Mouse (Mus musculus): Measurements from ENCODE around the gene Csrp2. TPM values are rescaled to one million over a fixed set of nuclear protein-coding genes. Genes with fewer than 3 reads are reported as not detected.

Gene Csrp2
- polyA plus RNA-seq, 1 experiment from 2014 or later = 125 TPM

DNA sequence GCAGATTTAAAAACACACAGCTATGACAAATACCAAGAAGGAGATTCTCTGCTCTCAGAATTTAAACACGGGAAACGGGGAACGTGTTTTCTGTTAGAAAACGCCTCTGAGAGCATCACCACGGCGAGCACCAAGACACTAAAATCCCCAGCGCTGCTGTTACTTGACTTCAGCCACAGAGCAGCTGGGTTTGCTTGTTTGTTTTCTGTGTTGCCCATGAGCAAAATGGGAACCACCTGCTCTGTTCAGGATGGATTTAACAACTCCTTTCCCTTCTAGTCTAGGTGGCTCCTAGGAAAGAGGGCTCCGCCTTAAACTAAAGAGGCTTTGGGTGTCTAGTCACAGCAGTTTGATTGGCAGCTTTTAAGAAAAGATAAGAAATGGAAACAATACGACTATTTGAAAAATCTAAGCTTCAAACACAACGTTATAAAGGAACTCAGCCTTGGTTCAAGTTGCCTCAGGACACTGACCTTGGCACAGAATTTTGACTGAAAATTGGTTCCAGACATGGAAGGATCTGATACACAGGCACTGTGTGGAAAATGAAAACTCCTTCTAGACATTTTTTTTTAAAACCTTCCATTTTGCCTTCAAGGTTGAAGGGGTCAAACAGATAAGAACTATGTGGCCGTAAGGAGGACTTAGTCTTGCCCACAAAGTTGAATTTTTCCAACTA lies 2.8 kb upstream of the Csrp2 start:
- no peak overlapping the region for H3K4me2 ChIP-seq
- no peaks in the 10 kb centered on the region for H3K27me3 ChIP-seq
- no peaks in the 10 kb centered on the region for H3K36me3 ChIP-seq
- WGBS = 84% methylated on average over 11 of the region's 11 CpGs
- no peak overlapping the region for H3K4me3 ChIP-seq
- peaks cover 25% of the 10 kb centered on the region for H3K4me1 ChIP-seq (replicated peaks)
- H3K27ac ChIP-seq (replicated peaks) = no peak overlapping the region
- no peak for ATAC-seq (ENCODE audit: low FRiP score, low read depth)
- H3K9ac ChIP-seq = no peak overlapping the region
- H3K9me3 ChIP-seq = no peaks in the 10 kb centered on the region

DNA sequence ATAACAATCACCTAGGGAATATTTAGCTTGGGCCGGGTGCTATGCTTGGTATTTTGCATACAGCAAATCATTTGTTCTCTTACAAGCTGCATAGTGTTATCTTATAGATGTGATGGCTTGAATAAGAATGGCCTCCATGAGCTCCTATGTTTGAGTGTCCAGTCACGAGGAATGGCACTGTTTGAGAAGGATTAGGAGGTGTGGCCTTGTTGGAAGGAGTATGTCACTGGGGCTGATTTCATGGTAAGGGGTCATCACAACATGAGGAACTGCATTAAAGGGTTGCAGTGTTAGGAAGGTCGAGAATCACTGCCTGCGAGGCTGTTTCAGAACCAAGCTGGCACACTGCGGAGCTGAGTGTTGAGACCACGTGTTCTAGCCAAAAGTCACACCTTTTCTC lies 2.1 kb upstream of the Csrp2 start:
- Histone ChIP-seq H3K9ac (no peak overlapping the region), H3K4me3 (no peak overlapping the region), H3K4me2 (no peak overlapping the region), H3K36me3 (no peaks in the 10 kb centered on the region), H3K9me3 (no peaks in the 10 kb centered on the region), H3K27ac (replicated peaks) (no peak overlapping the region), H3K4me1 (replicated peaks) (peaks cover 31% of the 10 kb centered on the region), H3K27me3 (no peaks in the 10 kb centered on the region)
- WGBS = 95% methylated on average over 6 of the region's 6 CpGs
- ATAC-seq (ENCODE audit: low FRiP score, low read depth) = no peak

GRCm38 (mm10) chr10:110918414-110919391 lies 886 bp upstream of the Csrp2 start:
- peak overlapping the region; percentile 80 for H3K27ac ChIP-seq (replicated peaks)
- no peaks in the 10 kb centered on the region for H3K9me3 ChIP-seq
- 15% methylated on average over 26 of the region's 26 CpGs for WGBS
- H3K36me3 ChIP-seq = no peaks in the 10 kb centered on the region
- peak overlapping the region; percentile 91 for H3K4me2 ChIP-seq
- H3K27me3 ChIP-seq = no peaks in the 10 kb centered on the region
- peak overlapping the region; percentile 84 for H3K9ac ChIP-seq
- ATAC-seq (ENCODE audit: low FRiP score, low read depth) = no peak
- H3K4me3 ChIP-seq = peak overlapping the region; percentile 70
- H3K4me1 ChIP-seq (replicated peaks) = peaks cover 35% of the 10 kb centered on the region

DNA sequence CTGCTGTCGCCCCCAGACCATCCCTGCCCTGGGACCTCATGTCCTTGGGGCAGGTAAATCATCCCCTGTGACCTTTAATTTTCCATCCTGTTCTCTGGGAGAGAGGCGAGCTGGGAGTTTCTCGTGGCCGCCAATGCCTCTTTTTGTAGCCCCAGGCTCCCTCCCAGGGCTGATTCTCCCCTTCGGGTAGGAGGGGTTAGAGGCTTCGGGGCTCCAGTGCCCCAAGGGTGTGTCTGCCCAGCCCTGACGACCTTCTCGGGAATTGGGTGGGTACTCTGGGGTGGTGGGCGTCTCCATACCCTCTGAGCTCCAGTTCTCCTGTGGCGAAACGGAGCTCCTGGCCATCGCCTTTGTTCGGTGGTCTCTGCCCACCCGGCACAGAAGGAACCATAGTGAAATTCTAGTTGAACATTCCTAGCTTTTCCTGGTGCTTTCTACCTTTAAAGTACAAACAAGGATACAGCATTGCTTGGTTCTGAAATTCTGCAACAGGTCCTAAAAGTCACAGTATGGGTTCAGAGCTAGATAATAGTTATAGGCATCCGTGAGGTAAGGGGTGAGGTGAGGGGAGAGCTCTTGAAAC lies 870 bp downstream of the Csrp2 start:
- Histone ChIP-seq H3K36me3 (no peaks in the 10 kb centered on the region), H3K4me3 (peak overlapping the region; percentile 70), H3K4me2 (peak overlapping the region; percentile 91), H3K4me1 (replicated peaks) (peaks cover 35% of the 10 kb centered on the region), H3K9me3 (no peaks in the 10 kb centered on the region), H3K27me3 (no peaks in the 10 kb centered on the region), H3K27ac (replicated peaks) (peak overlapping the region; percentile 80), H3K9ac (peak overlapping the region; percentile 84)
- under 1% methylated on average over 15 of the region's 15 CpGs for WGBS
- ATAC-seq (ENCODE audit: low FRiP score, low read depth) = peak; percentile 40

DNA sequence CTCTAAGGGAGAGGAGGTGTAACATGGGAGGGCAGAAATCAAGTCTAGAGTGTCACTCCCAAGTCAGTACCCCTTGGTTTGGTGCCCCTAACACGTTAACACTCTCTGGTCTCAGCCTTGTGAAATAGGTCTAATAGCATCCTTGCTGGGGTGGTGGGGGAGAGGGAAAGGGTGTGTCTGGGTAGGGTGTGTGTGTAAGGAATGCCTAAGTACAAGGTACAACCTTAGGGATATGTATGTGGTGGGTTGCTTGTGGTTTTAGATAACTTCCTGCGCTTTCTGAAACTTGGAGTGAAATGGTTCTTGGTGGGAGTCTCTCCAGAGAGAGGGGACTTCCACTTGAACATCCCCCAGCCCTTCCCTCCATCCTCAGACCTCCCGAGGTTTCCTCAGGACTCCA lies 2.3 kb downstream of the Csrp2 start:
- H3K4me1 ChIP-seq (replicated peaks) = peaks cover 38% of the 10 kb centered on the region
- no peak overlapping the region; the same call in 1 of the 2 replicates for H3K4me3 ChIP-seq

DNA sequence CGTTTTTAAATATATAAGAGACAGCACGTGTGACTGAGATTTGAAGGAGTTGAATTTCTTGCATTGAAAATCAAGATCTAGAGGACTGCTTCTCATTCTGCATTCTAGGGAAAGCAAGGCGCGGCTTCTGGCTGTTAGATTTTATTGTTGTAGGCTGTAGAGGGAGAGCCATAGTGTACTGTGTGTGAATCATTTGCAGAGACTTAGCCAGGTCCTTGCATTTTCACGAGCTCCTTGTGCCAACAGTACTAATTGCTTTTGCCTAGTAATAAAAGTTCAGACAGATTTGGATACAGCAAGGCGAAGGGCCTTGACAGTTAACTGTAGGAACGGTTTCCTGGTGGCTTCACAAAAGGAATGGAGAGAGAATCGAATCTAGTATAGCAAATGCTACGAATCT lies 3.0 kb downstream of the Csrp2 start:
- H3K4me1 ChIP-seq (replicated peaks) = peaks cover 43% of the 10 kb centered on the region
- no peak for ATAC-seq (ENCODE audit: low FRiP score, low read depth)
- no peaks in the 10 kb centered on the region for H3K9me3 ChIP-seq
- H3K4me2 ChIP-seq = peak overlapping the region; percentile 91; the same call in 1 of the 2 replicates
- H3K27ac ChIP-seq (replicated peaks) = no peak overlapping the region
- H3K4me3 ChIP-seq = no peak overlapping the region
- no peaks in the 10 kb centered on the region for H3K27me3 ChIP-seq
- H3K9ac ChIP-seq = no peak overlapping the region
- no peaks in the 10 kb centered on the region for H3K36me3 ChIP-seq
- WGBS = 72% methylated on average over 9 of the region's 9 CpGs

More for the DNA sequence above, 2.3 kb downstream of the Csrp2 start:
- Histone ChIP-seq H3K27me3 (no peaks in the 10 kb centered on the region), H3K27ac (replicated peaks) (no peak overlapping the region), H3K9me3 (no peaks in the 10 kb centered on the region), H3K4me2 (peak overlapping the region; percentile 91), H3K36me3 (no peaks in the 10 kb centered on the region), H3K9ac (no peak overlapping the region)
- no peak for ATAC-seq (ENCODE audit: low FRiP score, low read depth)
- whole genome bisulfite sequencing = 70% methylated on average over 3 of the region's 3 CpGs

DNA sequence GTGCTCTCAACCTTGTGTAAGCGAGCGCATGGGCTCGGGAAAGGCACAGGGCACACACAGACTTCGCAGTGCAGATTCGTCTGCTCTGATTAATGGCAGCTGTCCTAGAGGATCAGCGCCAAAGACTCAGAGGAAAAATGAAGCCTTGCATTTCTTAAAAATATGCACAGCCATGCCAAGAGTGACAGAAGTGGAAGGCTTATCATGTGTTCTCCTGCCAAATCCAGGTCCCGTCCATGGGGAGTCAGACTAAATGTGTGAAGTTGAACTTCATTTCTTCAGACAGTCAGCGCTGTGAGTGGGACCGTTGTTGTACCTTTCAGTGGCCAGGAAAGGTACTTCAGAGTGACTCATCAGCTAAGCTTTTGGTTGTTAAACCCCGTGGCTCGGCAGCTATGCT lies 7.9 kb downstream of the Csrp2 start:
- no peaks in the 10 kb centered on the region for H3K9me3 ChIP-seq
- no peak for ATAC-seq (ENCODE audit: low FRiP score, low read depth)
- H3K9ac ChIP-seq = no peak overlapping the region
- H3K4me2 ChIP-seq = no peak overlapping the region
- no peaks in the 10 kb centered on the region for H3K27me3 ChIP-seq
- 58% methylated on average over 11 of the region's 11 CpGs for WGBS
- H3K4me3 ChIP-seq = no peak overlapping the region
- H3K36me3 ChIP-seq = no peaks in the 10 kb centered on the region
- peaks cover 47% of the 10 kb centered on the region for H3K4me1 ChIP-seq (replicated peaks)
- no peak overlapping the region for H3K27ac ChIP-seq (replicated peaks)

- no peaks in the 10 kb centered on the region for H3K27me3 ChIP-seq
- H3K9ac ChIP-seq = no peak overlapping the region
- H3K27ac ChIP-seq (replicated peaks) = no peak overlapping the region
- H3K4me3 ChIP-seq = no peak overlapping the region
- H3K36me3 ChIP-seq = no peaks in the 10 kb centered on the region
- no peak for ATAC-seq (ENCODE audit: low FRiP score, low read depth)
- H3K9me3 ChIP-seq = no peaks in the 10 kb centered on the region
- no peak overlapping the region for H3K4me2 ChIP-seq
- peaks cover 43% of the 10 kb centered on the region for H3K4me1 ChIP-seq (replicated peaks)
- WGBS = 45% methylated on average over 4 of the region's 4 CpGs
These were observed 10.2 kb downstream of the Csrp2 start for GRCm38 (mm10) chr10:110929756-110930155.

DNA sequence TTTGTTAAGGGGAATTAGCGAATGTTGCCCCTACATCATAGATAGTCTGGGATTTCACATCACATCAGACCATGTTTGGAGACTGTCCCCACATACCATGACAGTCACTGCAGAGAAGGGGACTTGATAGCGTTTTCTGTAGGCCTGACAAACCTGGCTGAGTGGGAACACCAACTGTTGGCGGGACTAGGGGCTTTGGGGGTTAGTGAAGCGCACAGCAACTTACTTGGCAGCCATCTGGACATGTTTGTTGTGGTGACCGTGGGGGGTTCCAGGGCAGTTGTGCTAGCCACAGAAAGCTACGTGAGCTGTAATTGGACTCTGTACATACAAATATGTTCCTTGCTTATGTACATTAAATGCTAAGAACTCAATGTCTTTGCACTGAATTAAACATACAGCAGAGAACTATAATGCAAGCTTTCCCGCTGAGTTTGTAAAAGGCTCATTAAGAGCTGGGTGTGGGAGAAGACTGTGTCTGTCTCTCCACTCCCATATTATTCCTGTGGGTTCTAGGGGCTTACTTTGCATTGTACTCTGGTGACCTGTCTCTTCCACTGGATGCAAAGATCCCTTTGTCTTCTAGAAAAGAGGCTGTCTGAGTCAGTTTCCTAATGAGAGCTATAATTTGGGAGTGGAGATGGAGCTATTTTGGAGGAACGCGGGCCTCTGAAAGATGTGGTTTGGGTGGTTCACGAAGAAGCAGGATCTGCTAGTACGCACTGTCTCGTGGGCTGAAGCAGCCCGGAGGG lies 11.7 kb downstream of the Csrp2 start:
- no peaks in the 10 kb centered on the region for H3K27me3 ChIP-seq
- peaks cover 43% of the 10 kb centered on the region for H3K4me1 ChIP-seq (replicated peaks)
- ATAC-seq (ENCODE audit: low FRiP score, low read depth) = peak; percentile 47
- H3K4me2 ChIP-seq = peak overlapping the region; percentile 52
- peak overlapping the region; percentile 72 for H3K27ac ChIP-seq (replicated peaks)
- no peak overlapping the region; the same call in 1 of the 2 replicates for H3K9ac ChIP-seq
- H3K36me3 ChIP-seq = no peaks in the 10 kb centered on the region
- 24% methylated on average over 13 of the region's 13 CpGs for WGBS
- peak overlapping the region; percentile 18; the same call in 1 of the 2 replicates for H3K4me3 ChIP-seq
- H3K9me3 ChIP-seq = no peaks in the 10 kb centered on the region

- Histone ChIP-seq H3K4me2 (peak overlapping the region; percentile 52), H3K4me3 (peak overlapping the region; percentile 18; the same call in 1 of the 2 replicates), H3K27ac (replicated peaks) (peak overlapping the region; percentile 72), H3K36me3 (no peaks in the 10 kb centered on the region), H3K4me1 (replicated peaks) (peaks cover 38% of the 10 kb centered on the region), H3K9me3 (no peaks in the 10 kb centered on the region), H3K9ac (no peak overlapping the region; the same call in 1 of the 2 replicates), H3K27me3 (no peaks in the 10 kb centered on the region)
- WGBS = 55% methylated on average over 20 of the region's 20 CpGs
- ATAC-seq (ENCODE audit: low FRiP score, low read depth) = peak; percentile 83
These were observed 12.4 kb downstream of the Csrp2 start for GRCm38 (mm10) chr10:110931913-110932560.

DNA sequence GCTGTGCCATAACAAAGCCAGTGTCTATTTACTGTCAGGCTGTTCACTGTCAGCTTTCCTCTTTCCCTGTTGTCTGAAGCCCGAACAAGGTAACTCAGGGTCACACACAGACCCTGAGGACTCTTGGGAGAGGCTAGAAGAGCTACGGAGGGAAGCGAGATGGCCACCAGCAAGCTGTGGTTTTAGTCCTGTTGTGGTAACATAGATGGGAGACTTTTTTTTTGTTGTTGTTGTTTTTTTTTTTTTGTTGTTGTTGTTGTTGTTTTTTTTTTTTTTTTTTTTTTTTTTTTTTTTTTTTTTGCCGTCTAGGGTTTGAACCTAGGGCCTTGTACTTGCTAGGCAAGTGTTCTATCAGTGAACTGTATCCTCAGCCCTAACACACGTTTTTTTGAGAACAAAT lies 14.0 kb downstream of the Csrp2 start:
- Histone ChIP-seq H3K4me3 (no peak overlapping the region), H3K4me2 (no peak overlapping the region), H3K9me3 (no peaks in the 10 kb centered on the region), H3K36me3 (no peaks in the 10 kb centered on the region), H3K4me1 (replicated peaks) (peaks cover 35% of the 10 kb centered on the region), H3K9ac (no peak overlapping the region), H3K27ac (replicated peaks) (no peak overlapping the region), H3K27me3 (no peaks in the 10 kb centered on the region)
- no peak for ATAC-seq (ENCODE audit: low FRiP score, low read depth)
- WGBS = 83% methylated on average over 5 of the region's 5 CpGs
